In the genomic region with DNA sequence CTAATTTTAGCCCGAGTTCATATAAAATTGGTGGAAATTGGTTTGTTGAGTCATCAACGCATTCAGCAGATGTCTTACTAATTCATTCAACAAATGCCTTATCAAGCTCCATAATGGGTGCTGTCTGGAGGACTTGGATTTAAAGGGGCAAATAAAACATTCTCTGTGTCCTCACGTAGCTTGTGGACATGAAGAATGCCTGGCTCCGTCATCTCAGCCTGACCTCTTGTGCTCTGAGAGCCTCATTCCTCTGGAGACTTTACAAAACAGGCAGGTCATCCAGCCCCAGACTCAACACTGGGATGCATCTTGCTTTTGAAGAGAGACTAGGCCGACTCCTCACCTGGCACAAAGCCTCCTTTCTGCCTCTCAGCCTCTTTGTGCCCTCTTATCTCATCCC, we compare ENCODE assay signal across 17 mouse cellular contexts.
"Had no signal": no experiment of that assay in that cellular context is flagged by ENCODE, and none has a peak within 500 bp of the region (broad histone marks: within the 10 kb centered on the region; RNA-seq: fewer than 3 reads in every experiment).

No protein-coding gene starts in this region.

- H3K4me2 ChIP-seq: lung, embryonic 15.5 days; midbrain, embryonic 12.5 days; midbrain, embryonic 15.5 days; neural tube, embryonic 12.5 days; stomach, embryonic 15.5 days had no signal

- ATAC-seq: liver, postnatal 0 days; lung, postnatal 0 days; midbrain, embryonic 15.5 days had no signal

- H3K4me3 ChIP-seq: lung, embryonic 15.5 days; megakaryocyte, embryonic 14.5 days; midbrain, embryonic 12.5 days; midbrain, embryonic 15.5 days; neural tube, embryonic 12.5 days; stomach, embryonic 15.5 days had no signal

- H3K36me3 ChIP-seq: lung, embryonic 15.5 days; midbrain, embryonic 12.5 days; midbrain, embryonic 15.5 days; neural tube, embryonic 12.5 days; stomach, embryonic 15.5 days had no signal

- H3K4me1 ChIP-seq: megakaryocyte, embryonic 14.5 days; midbrain, embryonic 12.5 days; midbrain, embryonic 15.5 days; neural tube, embryonic 12.5 days had no signal

- H3K9ac ChIP-seq: liver, postnatal 0 days; lung, embryonic 15.5 days; midbrain, embryonic 12.5 days; midbrain, embryonic 15.5 days; neural tube, embryonic 12.5 days; stomach, embryonic 15.5 days had no signal

- H3K27me3 ChIP-seq: lung, embryonic 15.5 days; midbrain, embryonic 12.5 days; midbrain, embryonic 15.5 days; neural tube, embryonic 12.5 days; stomach, embryonic 15.5 days had no signal

- H3K9me3 ChIP-seq: lung, embryonic 15.5 days; midbrain, embryonic 12.5 days; midbrain, embryonic 15.5 days; neural tube, embryonic 12.5 days; stomach, embryonic 15.5 days had no signal

- H3K27ac ChIP-seq: lung, embryonic 15.5 days; macrophage; midbrain, embryonic 12.5 days; midbrain, embryonic 15.5 days; neural tube, embryonic 12.5 days; stomach, embryonic 15.5 days; stomach, postnatal 0 days had no signal

- DNase-seq: liver, postnatal 0 days; lung, adult 2 months; lung, postnatal 14 days; lung, postnatal 36 days; right cerebral cortex, postnatal 14 days; thymus, adult 2 months; thymus, postnatal 25 days; thymus, postnatal 4 days had no signal
